Mouse (Mus musculus) midbrain, embryonic 11.5 days (tissue): ENCODE results near the gene Morc2a. TPM values are rescaled to one million over a fixed set of nuclear protein-coding genes. Genes with fewer than 3 reads are reported as not detected.

Experiments
- ATAC-seq: fragments of 200-750 bp; cut with Nextera tagmentation; 2 replicates; pipeline ENCODE4 v1.8.0; 2017; ENCODE audit warnings: moderate TSS enrichment, moderate library complexity; ENCODE audit not compliant: low FRiP score
- DNase-seq: peaks from one replicate; pipeline ENCODE4 v3.0.0; 2015; ENCODE audit warnings: low spot score; ENCODE audit errors: missing footprints
- H3K27ac ChIP-seq: fragments of 300-500 bp; sonication (generic); 2 replicates; pipeline ENCODE4 v1.5.1; 2014; ENCODE audit warnings: low read depth, low read length
- H3K27me3 ChIP-seq: fragments of 300-500 bp; sonication (generic); 2 replicates; pipeline ENCODE4 v1.6.1; 2014; ENCODE audit warnings: mild to moderate bottlenecking, low read length, moderate library complexity, mixed read lengths; ENCODE audit not compliant: control insufficient read depth, insufficient read depth
- H3K36me3 ChIP-seq: fragments of 300-500 bp; sonication (generic); 2 replicates; pipeline ENCODE4 v1.6.1; 2014; ENCODE audit warnings: mild to moderate bottlenecking, low read length, moderate library complexity, mixed read lengths; ENCODE audit not compliant: control insufficient read depth, insufficient read depth
- H3K4me1 ChIP-seq: fragments of 300-500 bp; sonication (generic); 2 replicates; pipeline ENCODE4 v1.6.1; 2014; ENCODE audit warnings: low read length; ENCODE audit not compliant: control insufficient read depth, insufficient read depth
- H3K4me2 ChIP-seq: fragments of 300-500 bp; sonication (generic); 2 replicates; pipeline ENCODE4 v1.6.1; 2014; ENCODE audit warnings: mild to moderate bottlenecking, moderate library complexity
- H3K4me3 ChIP-seq: fragments of 300-500 bp; sonication (generic); 2 replicates; pipeline ENCODE4 v1.5.1; 2014; ENCODE audit warnings: low read depth, low read length
- H3K9ac ChIP-seq: fragments of 300-500 bp; sonication (generic); 2 replicates; pipeline ENCODE4 v1.6.1; 2014; ENCODE audit warnings: low read length
- H3K9me3 ChIP-seq: fragments of 300-500 bp; sonication (generic); 2 replicates; pipeline ENCODE4 v1.6.1; 2016; ENCODE audit warnings: low read length; ENCODE audit not compliant: control insufficient read depth
- WGBS: fragments of 180-500 bp; shearing (Covaris S2); extraction: QIAGEN DNeasy Blood & Tissue Kit; methylation state at CpG from one replicate; pipeline ENCODE4 v1.1.7; 2014; 5-methylcytosine and 5-hydroxymethylcytosine counted together
- polyA plus RNA-seq: library from polyadenylated mRNA; unstranded; fragments of >200 nt; fragmentation: Nextera tagmentation; extraction: Ambion mirVana; gene quantifications from 2 replicates; pipeline ENCODE4 v1.2.1, GENCODE M21; 2014

Gene Morc2a
- polyA plus RNA-seq, 1 experiment from 2014 or later, result 28.1 TPM

DNA sequence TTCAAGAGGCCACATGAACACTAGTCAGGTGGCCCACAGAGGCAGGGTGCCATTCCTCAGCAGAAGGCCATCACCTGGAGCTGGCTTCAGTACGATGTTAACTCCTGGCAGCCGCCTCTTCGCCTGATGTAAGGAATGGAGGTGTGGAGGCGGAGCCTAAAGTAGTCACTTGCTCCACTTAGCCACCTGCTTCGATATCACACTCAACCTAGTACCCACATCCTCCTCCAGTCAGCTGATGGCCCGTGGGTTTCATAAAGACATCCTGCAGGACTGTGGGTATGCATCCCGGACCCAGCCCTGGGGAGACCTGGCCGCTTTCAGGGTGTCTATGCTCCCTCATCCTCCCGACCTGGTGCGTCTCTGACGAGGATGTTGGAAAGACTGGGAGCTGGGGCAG is 86.7 kb downstream of the Morc2a start:
- WGBS, result 83% methylated on average over 11 of the region's 11 CpGs
- Histone ChIP-seq H3K4me2 (no peak overlapping the region), H3K9ac (no peak overlapping the region), H3K9me3 (no peaks in the 10 kb centered on the region), H3K4me1 (0 out of 2 replicates have a peak, but pooled peaks cover 2% of the 10 kb centered on the region), H3K27ac (no peak overlapping the region), H3K4me3 (no peak overlapping the region), H3K27me3 (no peaks in the 10 kb centered on the region), H3K36me3 (no peaks in the 10 kb centered on the region)
- DNase-seq, result no peak
- ATAC-seq, result no peak

DNA sequence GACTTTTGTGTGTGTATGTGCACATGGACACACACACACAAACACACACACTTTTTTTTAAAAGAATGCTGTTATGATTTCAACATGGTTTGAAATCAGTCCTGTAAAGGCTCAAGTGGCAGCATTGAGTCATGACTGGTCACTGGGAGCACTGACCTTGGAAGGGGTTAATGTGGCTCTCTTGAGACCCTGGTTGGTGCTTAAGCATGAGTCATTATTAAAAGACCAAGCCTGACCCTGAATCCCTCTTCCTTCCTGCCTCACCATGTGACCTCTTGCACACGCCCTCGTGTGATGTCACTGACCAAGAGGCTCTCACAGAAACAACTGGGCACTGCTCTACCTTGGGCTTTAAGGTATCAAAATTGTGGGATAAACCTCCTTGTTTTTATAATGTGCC is 89.8 kb downstream of the Morc2a start:
- no peak overlapping the region for H3K9ac ChIP-seq
- H3K27me3 ChIP-seq, result no peaks in the 10 kb centered on the region
- no peaks in the 10 kb centered on the region for H3K36me3 ChIP-seq

More for the DNA sequence above, 89.8 kb downstream of the Morc2a start:
- peak; percentile 44 for DNase-seq
- Histone ChIP-seq H3K4me1 (0 out of 2 replicates have a peak, but pooled peaks cover 2% of the 10 kb centered on the region), H3K4me3 (no peak overlapping the region), H3K9me3 (no peaks in the 10 kb centered on the region), H3K4me2 (no peak overlapping the region), H3K27ac (no peak overlapping the region)
- ATAC-seq, result no peak
- WGBS, result 88% methylated on average over 2 of the region's 2 CpGs

Other genes starting within 250 kb of the Morc2a start
- 62.6 and 63.4 TPM in 2 replicates for gene Limk2, start 240.0 kb upstream of the Morc2a start, polyA plus RNA-seq
- 51.9 and 54.3 TPM in 2 replicates for gene Rnf185, start 196.8 kb upstream of the Morc2a start, polyA plus RNA-seq
- 0.38 and 0.54 TPM in 2 replicates for gene Pla2g3, start 160.9 kb upstream of the Morc2a start, polyA plus RNA-seq
- 0.07 and 0.16 TPM in 2 replicates for gene Inpp5j, start 144.4 kb upstream of the Morc2a start, polyA plus RNA-seq
- gene Selenom, start 134.5 kb upstream of the Morc2a start, polyA plus RNA-seq, result 55.9 and 58.9 TPM in 2 replicates
- 26.6 and 27.1 TPM in 2 replicates for gene Smtn, start 108.6 kb upstream of the Morc2a start, polyA plus RNA-seq
- gene Osbp2, start 214.7 kb downstream of the Morc2a start, polyA plus RNA-seq, result 1.5 and 1.6 TPM in 2 replicates
- 0.57 and 0.64 TPM in 2 replicates for gene 4921536K21Rik, start 245.9 kb downstream of the Morc2a start, polyA plus RNA-seq
- 20.1 and 21.4 TPM in 2 replicates for gene Dusp18, start 246.0 kb downstream of the Morc2a start, polyA plus RNA-seq